20 mouse cellular contexts compared by ENCODE assay signal in the genomic region with DNA sequence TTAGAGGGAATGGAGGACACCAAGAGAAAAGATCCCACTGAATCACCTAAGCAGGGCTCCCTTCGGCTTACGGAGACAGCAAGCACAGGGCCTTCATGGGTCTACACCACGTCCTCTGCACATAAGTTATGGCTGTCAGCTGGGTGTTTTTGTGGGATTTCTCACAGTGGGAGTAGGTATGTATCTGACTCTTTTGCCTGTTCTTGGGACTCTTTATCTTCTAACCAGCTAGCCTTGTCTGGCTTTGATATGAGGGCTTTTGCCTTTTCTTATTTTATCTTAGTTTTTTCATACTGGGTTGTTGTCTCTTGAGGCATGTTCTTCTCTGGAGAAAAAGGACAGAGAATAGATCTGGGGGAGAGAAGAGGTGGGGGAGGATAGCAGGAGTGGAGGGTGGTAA. TPM values are rescaled to one million over a fixed set of nuclear protein-coding genes. Genes with fewer than 3 reads are reported as not detected.
"Had no signal": no experiment of that assay in that cellular context is flagged by ENCODE, and none has a peak within 500 bp of the region (broad histone marks: within the 10 kb centered on the region; RNA-seq: fewer than 3 reads in every experiment).

No protein-coding gene starts in this region.

- H3K9ac ChIP-seq: lung, embryonic 15.5 days; midbrain, embryonic 12.5 days; neural tube, embryonic 13.5 days; neural tube, embryonic 15.5 days had no signal

- DNase-seq: lung, adult 2 months; lung, postnatal 10 days; lung, postnatal 4 days; midbrain, embryonic 14.5 days; retina, postnatal 1 day; right cerebral cortex, adult 18-20 months; right cerebral cortex, postnatal 25 days; right cerebral cortex, postnatal 4 days; spleen, adult 18-20 months; thymus, adult 18-20 months; thymus, postnatal 14 days; thymus, postnatal 36 days had no signal

- ATAC-seq: midbrain, embryonic 16.5 days had no signal

- H3K9me3 ChIP-seq: lung, embryonic 15.5 days; midbrain, embryonic 10.5 days; midbrain, embryonic 12.5 days; neural tube, embryonic 13.5 days; neural tube, embryonic 15.5 days had no signal

- H3K27me3 ChIP-seq: lung, embryonic 15.5 days; midbrain, embryonic 12.5 days; neural tube, embryonic 13.5 days; neural tube, embryonic 15.5 days had no signal

- H3K4me3 ChIP-seq: lung, embryonic 15.5 days; midbrain, embryonic 10.5 days; midbrain, embryonic 12.5 days; myocyte; neural tube, embryonic 13.5 days; neural tube, embryonic 15.5 days had no signal

- H3K4me2 ChIP-seq: lung, embryonic 15.5 days; midbrain, embryonic 12.5 days; neural tube, embryonic 13.5 days; neural tube, embryonic 15.5 days had no signal

- H3K36me3 ChIP-seq: lung, embryonic 15.5 days; midbrain, embryonic 10.5 days; midbrain, embryonic 12.5 days; neural tube, embryonic 13.5 days; neural tube, embryonic 15.5 days had no signal

- H3K4me1 ChIP-seq: lung, embryonic 15.5 days; midbrain, embryonic 12.5 days; neural tube, embryonic 13.5 days; neural tube, embryonic 15.5 days had no signal

- H3K27ac ChIP-seq: lung, embryonic 15.5 days; midbrain, embryonic 10.5 days; midbrain, embryonic 12.5 days; neural tube, embryonic 13.5 days; neural tube, embryonic 15.5 days had no signal

RNA-seq across cellular contexts. Expression of a gene that starts 20.7 kb away (rescaled TPM):
- total RNA-seq: megakaryocyte-erythroid progenitor cell, adult 5-6 weeks had no signal
